Mouse (Mus musculus) megakaryocyte-erythroid progenitor cell, adult 5 weeks (primary cell): ENCODE results near the gene Gsx1. TPM values are rescaled to one million over a fixed set of nuclear protein-coding genes. Genes with fewer than 3 reads are reported as not detected.

Experiments used
- polyA plus RNA-seq: library from polyadenylated mRNA; stranded (reverse); fragments of >175 nt; gene quantifications from 2 replicates; pipeline ENCODE4 v1.2.3, GENCODE M21; 2012

Gsx1 gene
- polyA plus RNA-seq: not detected in 2 replicates

DNA sequence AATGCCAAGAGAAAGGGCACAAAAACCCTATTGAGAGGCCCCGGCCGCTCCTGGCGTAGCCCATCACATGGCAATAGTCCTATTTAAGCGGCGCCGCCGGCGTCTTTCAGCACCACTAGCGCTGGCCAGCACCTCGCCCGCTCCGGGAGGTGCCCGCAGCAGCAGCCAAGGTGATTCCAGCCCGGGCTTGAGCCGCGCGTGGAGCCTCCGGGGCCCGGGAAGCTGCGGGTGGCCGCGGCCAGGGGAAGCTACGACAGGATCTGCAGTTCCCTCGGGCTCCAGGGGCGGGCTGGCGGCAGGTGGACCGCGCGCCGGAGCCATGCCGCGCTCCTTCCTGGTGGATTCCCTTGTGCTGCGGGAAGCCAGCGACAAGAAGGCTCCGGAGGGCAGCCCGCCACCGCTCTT is at the start of gene Gsx1:
TSS of gene Gsx1 (plus strand) at position 126 of the 405 bp plus-strand sequence.

Other genes starting within 250 kb of the Gsx1 start
- 125 and 137 TPM in 2 replicates for gene Gtf3a, start 240.0 kb upstream of the Gsx1 start, polyA plus RNA-seq
- gene Mtif3, start 224.9 kb upstream of the Gsx1 start, polyA plus RNA-seq: 3.5 and 4.3 TPM in 2 replicates
- gene Lnx2, start 112.1 kb upstream of the Gsx1 start, polyA plus RNA-seq: 8.5 and 8.8 TPM in 2 replicates
- gene Polr1d, start 111.6 kb upstream of the Gsx1 start, polyA plus RNA-seq: 129 and 133 TPM in 2 replicates
- gene Pdx1, start 81.3 kb downstream of the Gsx1 start, polyA plus RNA-seq: not detected in 2 replicates
- gene Cdx2, start 118.6 kb downstream of the Gsx1 start, polyA plus RNA-seq: 0.03 TPM in 1 of 2 replicates, not detected in the other
- not detected in 2 replicates for gene Urad, start 133.7 kb downstream of the Gsx1 start, polyA plus RNA-seq
- 15.2 and 33.4 TPM in 2 replicates for gene Flt3, start 211.8 kb downstream of the Gsx1 start, polyA plus RNA-seq
- gene Pan3, start 241.5 kb downstream of the Gsx1 start, polyA plus RNA-seq: 24.9 and 44.5 TPM in 2 replicates